Comparison of ENCODE assay signal across 34 mouse cellular contexts in genomic region chr13:17702311-17702710, GRCm38 (mm10).
"Had no signal": no experiment of that assay in that cellular context is flagged by ENCODE, and none has a peak within 500 bp of the region (broad histone marks: within the 10 kb centered on the region; RNA-seq: fewer than 3 reads in every experiment).

No protein-coding gene starts in this region.

- H3K9me3 ChIP-seq: heart, embryonic 10.5 days; heart, embryonic 12.5 days; heart, embryonic 13.5 days; heart, embryonic 15.5 days; hindbrain, embryonic 10.5 days; hindbrain, embryonic 12.5 days; hindbrain, embryonic 13.5 days; hindbrain, embryonic 15.5 days; intestine, embryonic 15.5 days; kidney, embryonic 15.5 days had no signal

- H3K4me1 ChIP-seq: heart, embryonic 10.5 days; hindbrain, embryonic 10.5 days; hindbrain, embryonic 12.5 days; intestine, embryonic 15.5 days had no signal

- H3K27ac ChIP-seq: heart, adult 2 months; heart, embryonic 10.5 days; heart, embryonic 13.5 days; heart, embryonic 15.5 days; hindbrain, embryonic 10.5 days; hindbrain, embryonic 12.5 days; hindbrain, embryonic 13.5 days; hindbrain, embryonic 14.5 days; hindbrain, embryonic 15.5 days; hindbrain, postnatal 0 days; intestine, embryonic 15.5 days; kidney, embryonic 15.5 days; kidney, postnatal 0 days; layer of hippocampus, adult 2 months; left cerebral cortex, adult 2 months had no signal

- H3K4me2 ChIP-seq: heart, embryonic 11.5 days; heart, embryonic 12.5 days; heart, embryonic 13.5 days; heart, embryonic 15.5 days; hindbrain, embryonic 12.5 days; hindbrain, embryonic 13.5 days; hindbrain, embryonic 14.5 days; hindbrain, embryonic 15.5 days; intestine, embryonic 15.5 days; kidney, embryonic 15.5 days had no signal

- H3K36me3 ChIP-seq: heart, embryonic 15.5 days; hindbrain, embryonic 12.5 days; hindbrain, embryonic 13.5 days; hindbrain, embryonic 15.5 days; intestine, embryonic 15.5 days had no signal

- ATAC-seq: hindbrain, embryonic 16.5 days; hindbrain, postnatal 0 days; inflammation-experienced regulatory T-cells, adult 6 months; intestine, embryonic 15.5 days; intestine, embryonic 16.5 days; intestine, postnatal 0 days had no signal

- H3K9ac ChIP-seq: heart, embryonic 12.5 days; heart, embryonic 13.5 days; heart, embryonic 15.5 days; hindbrain, embryonic 12.5 days; hindbrain, embryonic 13.5 days; hindbrain, embryonic 14.5 days; hindbrain, embryonic 15.5 days; intestine, embryonic 15.5 days; kidney, embryonic 15.5 days had no signal

- DNase-seq: heart, adult 2 months; heart, postnatal 10 days; heart, postnatal 14 days; heart, postnatal 36 days; heart, postnatal 4 days; kidney, adult 11 months; kidney, adult 18-20 months; kidney, adult 8-10 months; kidney, postnatal 10 days; kidney, postnatal 14 days; kidney, postnatal 25 days; kidney, postnatal 4 days; layer of hippocampus, adult 9-11 months; layer of hippocampus, postnatal 36 days had no signal

- H3K27me3 ChIP-seq: heart, embryonic 12.5 days; heart, embryonic 13.5 days; heart, embryonic 15.5 days; hindbrain, embryonic 12.5 days; hindbrain, embryonic 13.5 days; hindbrain, embryonic 15.5 days; intestine, embryonic 15.5 days; kidney, embryonic 15.5 days had no signal

- H3K4me3 ChIP-seq: heart, adult 2 months; heart, embryonic 10.5 days; heart, embryonic 12.5 days; heart, embryonic 13.5 days; heart, embryonic 15.5 days; hindbrain, embryonic 10.5 days; hindbrain, embryonic 12.5 days; hindbrain, embryonic 13.5 days; hindbrain, embryonic 15.5 days; intestine, embryonic 15.5 days; kidney, embryonic 15.5 days; layer of hippocampus, adult 2 months; left cerebral cortex, adult 2 months had no signal
